21 mouse cellular contexts compared by ENCODE assay signal in genomic region chr1:88921401-88921800, GRCm38 (mm10).
"Had no signal": no experiment of that assay in that cellular context is flagged by ENCODE, and none has a peak within 500 bp of the region (broad histone marks: within the 10 kb centered on the region; RNA-seq: fewer than 3 reads in every experiment).

No protein-coding gene starts in this region.

- H3K9ac ChIP-seq: liver, embryonic 15.5 days; liver, postnatal 0 days; lung, embryonic 15.5 days; midbrain, embryonic 13.5 days; midbrain, embryonic 15.5 days; neural tube, embryonic 13.5 days; neural tube, embryonic 15.5 days; stomach, embryonic 15.5 days had no signal

- H3K4me1 ChIP-seq: liver, embryonic 15.5 days; megakaryocyte, embryonic 14.5 days; midbrain, embryonic 15.5 days had no signal

- H3K4me3 ChIP-seq: liver, embryonic 15.5 days; lung, embryonic 15.5 days; megakaryocyte, embryonic 14.5 days; midbrain, embryonic 13.5 days; midbrain, embryonic 15.5 days; neural tube, embryonic 13.5 days; neural tube, embryonic 15.5 days; stomach, embryonic 15.5 days had no signal

- ATAC-seq: liver, postnatal 0 days; lung, postnatal 0 days; midbrain, embryonic 13.5 days; midbrain, embryonic 15.5 days had no signal

- H3K9me3 ChIP-seq: liver, embryonic 15.5 days; lung, embryonic 15.5 days; midbrain, embryonic 15.5 days; neural tube, embryonic 13.5 days; neural tube, embryonic 15.5 days; stomach, embryonic 15.5 days had no signal

- H3K27me3 ChIP-seq: liver, embryonic 15.5 days; lung, embryonic 15.5 days; megakaryocyte, embryonic 14.5 days; midbrain, embryonic 13.5 days; midbrain, embryonic 15.5 days; neural tube, embryonic 13.5 days; neural tube, embryonic 15.5 days; stomach, embryonic 15.5 days had no signal

- H3K4me2 ChIP-seq: liver, embryonic 15.5 days; lung, embryonic 15.5 days; midbrain, embryonic 11.5 days; midbrain, embryonic 13.5 days; midbrain, embryonic 15.5 days; neural tube, embryonic 13.5 days; neural tube, embryonic 15.5 days; stomach, embryonic 15.5 days had no signal

- H3K27ac ChIP-seq: liver, embryonic 15.5 days; lung, embryonic 15.5 days; macrophage; midbrain, embryonic 13.5 days; midbrain, embryonic 15.5 days; neural tube, embryonic 13.5 days; neural tube, embryonic 15.5 days; stomach, embryonic 15.5 days; stomach, postnatal 0 days had no signal

- DNase-seq: liver, postnatal 0 days; lung, adult 2 months; lung, postnatal 14 days; lung, postnatal 36 days; retina, postnatal 1 day; right cerebral cortex, adult 18-20 months; thymus, adult 2 months; thymus, postnatal 25 days; thymus, postnatal 4 days had no signal

- H3K36me3 ChIP-seq: liver, embryonic 15.5 days; lung, embryonic 15.5 days; midbrain, embryonic 13.5 days; midbrain, embryonic 15.5 days; neural tube, embryonic 13.5 days; neural tube, embryonic 15.5 days; stomach, embryonic 15.5 days had no signal
